Mouse (Mus musculus) megakaryocyte, embryonic 14.5 days (primary cell): ENCODE measurements at regions not wholly inside any gene's neighbourhood (a gene's known extent, or its start where the extent isn't known, plus 50 kb on each side); places are given as distances from the start of the nearest gene placed in this dataset.

ENCODE experiments used
- FLI1 ChIP-seq: IDR thresholded peaks from 2 replicates; pipeline ENCODE4 v1.6.1; 2012; ENCODE audit warnings: low read length, inconsistent platforms, mixed read lengths
- GATA1 ChIP-seq: IDR thresholded peaks from 3 replicates; pipeline ENCODE4 v1.6.1; 2012; ENCODE audit warnings: mixed read lengths, low read length, inconsistent platforms, borderline replicate concordance

GRCm38 (mm10) chr13:37587911-37588310, 190.3 kb upstream of the Rreb1 start:
- no peak for TF ChIP-seq GATA1
- no peak for TF ChIP-seq FLI1
